Mouse (Mus musculus) 416B (cell line): Measurements from ENCODE around the gene Sppl2a.
A peak's percentile ranks its signal among the peaks of the same experiment; 100 is the strongest.
"Not testable (repeated sequence)": the region's sequence is repeated elsewhere in the genome, so short reads cannot be mapped to it uniquely, and the experiment has no call there.

Source experiments
- DNase-seq: peaks from one replicate; pipeline ENCODE4 v3.0.0; 2011; ENCODE audit warnings: low read depth

Gene Sppl2a

GRCm38 (mm10) chr2:126894245-126894644, 38.8 kb downstream of the Sppl2a start:
- no peak for DNase-seq

GRCm38 (mm10) chr2:126892316-126892715, 40.7 kb downstream of the Sppl2a start:
- no peak for DNase-seq

- no peak for DNase-seq
Observed at GRCm38 (mm10) chr2:126891743-126892142, 41.3 kb downstream of the Sppl2a start.

- DNase-seq: no peak
Observed at GRCm38 (mm10) chr2:126887141-126887540, 45.9 kb downstream of the Sppl2a start.

GRCm38 (mm10) chr2:126885871-126886270, 47.2 kb downstream of the Sppl2a start:
- no peak for DNase-seq

GRCm38 (mm10) chr2:126882711-126883110, 50.3 kb downstream of the Sppl2a start:
- not testable (repeated sequence) for DNase-seq

- no peak for DNase-seq
Observed at GRCm38 (mm10) chr2:126877991-126878390, 55.0 kb downstream of the Sppl2a start.

- peak; percentile 96 for DNase-seq
Observed at GRCm38 (mm10) chr2:126875871-126876796, 56.9 kb downstream of the Sppl2a start, which contains the start of gene Trpm7. Gene Trpm7, minus strand, starts transcription at chr2:126876230.

GRCm38 (mm10) chr2:126875516-126875835, 57.6 kb downstream of the Sppl2a start:
- peak; percentile 68 for DNase-seq

GRCm38 (mm10) chr2:126874809-126875515, 58.1 kb downstream of the Sppl2a start:
- DNase-seq: peak; percentile 63

- DNase-seq: no peak
Observed at GRCm38 (mm10) chr2:126866301-126866700, 66.7 kb downstream of the Sppl2a start.

GRCm38 (mm10) chr2:126865501-126866199, 67.4 kb downstream of the Sppl2a start:
- no peak for DNase-seq

- DNase-seq: no peak
Observed at GRCm38 (mm10) chr2:126865026-126865425, 68.0 kb downstream of the Sppl2a start.

GRCm38 (mm10) chr2:126844751-126845150, 88.3 kb downstream of the Sppl2a start:
- peak; percentile 51 for DNase-seq
